Mouse (Mus musculus) midbrain, embryonic 11.5 days (tissue): ENCODE results near the gene Slc7a5. TPM values are rescaled to one million over a fixed set of nuclear protein-coding genes. Genes with fewer than 3 reads are reported as not detected.

Source experiments
- ATAC-seq: fragments of 200-750 bp; cut with Nextera tagmentation; 2 replicates; pipeline ENCODE4 v1.8.0; 2017; ENCODE audit warnings: moderate TSS enrichment, moderate library complexity; ENCODE audit not compliant: low FRiP score
- DNase-seq: peaks from one replicate; pipeline ENCODE4 v3.0.0; 2015; ENCODE audit warnings: low spot score; ENCODE audit errors: missing footprints
- H3K27ac ChIP-seq: fragments of 300-500 bp; sonication (generic); 2 replicates; pipeline ENCODE4 v1.5.1; 2014; ENCODE audit warnings: low read depth, low read length
- H3K27me3 ChIP-seq: fragments of 300-500 bp; sonication (generic); 2 replicates; pipeline ENCODE4 v1.6.1; 2014; ENCODE audit warnings: mild to moderate bottlenecking, low read length, moderate library complexity, mixed read lengths; ENCODE audit not compliant: control insufficient read depth, insufficient read depth
- H3K36me3 ChIP-seq: fragments of 300-500 bp; sonication (generic); 2 replicates; pipeline ENCODE4 v1.6.1; 2014; ENCODE audit warnings: mild to moderate bottlenecking, low read length, moderate library complexity, mixed read lengths; ENCODE audit not compliant: control insufficient read depth, insufficient read depth
- H3K4me1 ChIP-seq: fragments of 300-500 bp; sonication (generic); 2 replicates; pipeline ENCODE4 v1.6.1; 2014; ENCODE audit warnings: low read length; ENCODE audit not compliant: control insufficient read depth, insufficient read depth
- H3K4me2 ChIP-seq: fragments of 300-500 bp; sonication (generic); 2 replicates; pipeline ENCODE4 v1.6.1; 2014; ENCODE audit warnings: mild to moderate bottlenecking, moderate library complexity
- H3K4me3 ChIP-seq: fragments of 300-500 bp; sonication (generic); 2 replicates; pipeline ENCODE4 v1.5.1; 2014; ENCODE audit warnings: low read depth, low read length
- H3K9ac ChIP-seq: fragments of 300-500 bp; sonication (generic); 2 replicates; pipeline ENCODE4 v1.6.1; 2014; ENCODE audit warnings: low read length
- H3K9me3 ChIP-seq: fragments of 300-500 bp; sonication (generic); 2 replicates; pipeline ENCODE4 v1.6.1; 2016; ENCODE audit warnings: low read length; ENCODE audit not compliant: control insufficient read depth
- WGBS: fragments of 180-500 bp; shearing (Covaris S2); extraction: QIAGEN DNeasy Blood & Tissue Kit; methylation state at CpG from one replicate; pipeline ENCODE4 v1.1.7; 2014; 5-methylcytosine and 5-hydroxymethylcytosine counted together
- polyA plus RNA-seq: library from polyadenylated mRNA; unstranded; fragments of >200 nt; fragmentation: Nextera tagmentation; extraction: Ambion mirVana; gene quantifications from 2 replicates; pipeline ENCODE4 v1.2.1, GENCODE M21; 2014

Gene Slc7a5
- polyA plus RNA-seq, 1 experiment from 2014 or later: 36.5 TPM

DNA sequence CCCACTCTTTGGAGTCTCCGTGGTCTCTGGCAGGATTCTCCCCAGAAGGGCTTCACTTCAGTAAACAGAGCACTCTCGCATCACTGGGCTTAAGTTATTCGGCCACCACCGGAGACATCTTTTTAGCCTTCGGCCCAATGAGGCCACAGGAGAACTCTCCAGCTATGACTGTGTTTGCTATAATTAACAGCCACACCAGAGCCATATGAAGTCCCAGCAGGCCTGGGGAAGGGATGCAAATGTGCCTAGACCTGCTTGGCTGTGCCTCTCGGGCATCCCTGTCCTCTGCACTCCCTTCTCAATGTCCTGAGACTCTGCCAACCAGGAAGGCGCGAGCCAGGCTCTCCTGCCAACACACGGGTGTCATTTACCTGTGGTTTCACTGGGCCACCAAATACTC, 50.2 kb downstream of the Slc7a5 start:
- H3K4me1 ChIP-seq: peaks cover 2% of the 10 kb centered on the region; the same call in 1 of the 2 replicates
- no peak overlapping the region for H3K9ac ChIP-seq
- ATAC-seq (no peak), DNase-seq (no peak)
- no peaks in the 10 kb centered on the region for H3K27me3 ChIP-seq
- 60% methylated on average over 9 of the region's 9 CpGs for WGBS
- no peaks in the 10 kb centered on the region for H3K36me3 ChIP-seq
- H3K9me3 ChIP-seq: no peaks in the 10 kb centered on the region
- H3K4me3 ChIP-seq: no peak overlapping the region
- H3K27ac ChIP-seq: no peak overlapping the region
- H3K4me2 ChIP-seq: no peak overlapping the region

DNA sequence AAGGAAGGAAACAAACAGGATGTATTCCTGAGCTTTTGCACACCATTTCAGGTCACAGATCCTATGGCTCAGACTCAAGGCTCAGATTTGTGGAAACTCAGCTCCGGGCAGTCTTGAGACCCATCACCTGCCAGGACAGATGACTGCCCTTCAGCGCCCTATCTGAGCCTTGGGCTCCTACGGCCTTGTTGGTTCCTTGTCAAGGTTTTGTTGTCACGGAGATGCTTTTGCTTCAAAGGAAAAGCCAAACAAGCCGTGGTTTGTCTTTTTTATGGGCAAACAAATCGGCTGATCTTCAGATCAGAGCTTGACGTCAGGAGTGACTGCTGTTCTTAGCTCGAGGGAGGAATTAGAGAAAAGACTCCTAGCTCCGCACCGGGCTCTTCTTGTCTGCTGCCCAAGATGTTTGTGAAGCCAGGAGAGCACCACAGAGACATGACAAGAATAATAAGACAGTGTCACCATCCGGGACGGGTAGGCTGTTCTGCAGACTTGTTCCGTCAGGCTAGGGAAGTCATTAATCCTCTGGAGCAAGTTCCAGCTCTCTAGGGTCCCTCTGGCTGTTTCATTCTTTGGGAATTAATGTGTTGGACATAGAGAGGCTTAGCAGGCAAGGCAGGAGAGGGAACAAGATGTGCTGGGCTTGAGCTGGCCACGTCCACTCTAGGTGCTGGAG, 51.3 kb downstream of the Slc7a5 start:
- no peak overlapping the region for H3K9ac ChIP-seq
- ATAC-seq (no peak), DNase-seq (no peak)
- H3K9me3 ChIP-seq: no peaks in the 10 kb centered on the region
- WGBS: 86% methylated on average over 14 of the region's 14 CpGs
- H3K4me2 ChIP-seq: no peak overlapping the region
- peaks cover 2% of the 10 kb centered on the region for H3K4me1 ChIP-seq
- H3K36me3 ChIP-seq: no peaks in the 10 kb centered on the region
- no peaks in the 10 kb centered on the region for H3K27me3 ChIP-seq
- no peak overlapping the region for H3K27ac ChIP-seq
- H3K4me3 ChIP-seq: no peak overlapping the region

DNA sequence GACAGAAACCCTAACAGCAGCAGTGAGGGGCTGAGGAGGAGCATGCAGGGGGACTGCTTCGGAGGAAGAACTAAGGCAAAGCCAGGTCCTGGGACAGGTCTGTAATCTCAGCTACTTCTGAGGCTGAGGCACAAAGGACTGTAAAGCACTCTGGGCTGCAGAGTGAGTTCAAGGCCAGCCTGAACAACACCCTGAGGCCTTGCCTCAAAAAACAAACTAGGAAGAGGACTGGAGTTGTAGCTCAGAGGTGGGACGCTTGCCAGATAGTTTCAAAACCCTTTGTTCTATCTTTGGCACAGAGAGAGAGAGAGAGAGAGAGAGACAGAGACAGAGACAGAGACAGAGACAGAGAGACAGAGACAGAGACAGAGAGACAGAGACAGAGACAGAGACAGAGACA, 53.9 kb downstream of the Slc7a5 start:
- Histone ChIP-seq H3K4me1 (peaks cover 11% of the 10 kb centered on the region), H3K27me3 (no peaks in the 10 kb centered on the region), H3K9me3 (no peaks in the 10 kb centered on the region), H3K36me3 (no peaks in the 10 kb centered on the region), H3K4me3 (no peak overlapping the region), H3K27ac (no peak overlapping the region), H3K9ac (no peak overlapping the region), H3K4me2 (no peak overlapping the region)
- DNase-seq (no peak), ATAC-seq (no peak)
- WGBS: 89% methylated on average over 2 of the region's 2 CpGs

DNA sequence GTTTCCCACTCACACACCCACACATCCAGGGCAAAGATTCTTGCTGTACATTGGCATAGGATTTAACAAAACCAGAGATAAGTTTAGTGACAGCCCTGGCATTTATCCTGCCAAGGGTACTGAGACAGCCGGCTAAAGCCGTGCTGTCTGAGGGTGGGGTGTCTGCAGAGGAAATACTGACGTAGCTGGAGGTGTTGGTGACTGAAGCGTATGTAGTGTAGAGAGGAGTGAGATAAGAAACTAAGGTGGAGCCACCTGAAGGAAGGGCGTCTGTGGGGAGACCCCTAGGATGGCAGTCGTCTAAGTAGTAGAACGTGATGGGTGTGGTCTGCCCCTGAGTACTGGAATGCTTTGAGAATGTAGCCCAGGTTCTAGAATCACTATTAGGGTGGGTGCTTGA, 55.0 kb downstream of the Slc7a5 start:
- no peak overlapping the region for H3K4me3 ChIP-seq
- H3K4me2 ChIP-seq: no peak overlapping the region
- H3K27ac ChIP-seq: no peak overlapping the region
- no peak overlapping the region for H3K9ac ChIP-seq
- H3K9me3 ChIP-seq: no peaks in the 10 kb centered on the region
- H3K36me3 ChIP-seq: no peaks in the 10 kb centered on the region
- DNase-seq (no peak), ATAC-seq (no peak)
- H3K4me1 ChIP-seq: peaks cover 11% of the 10 kb centered on the region
- 63% methylated on average over 7 of the region's 7 CpGs for WGBS
- no peaks in the 10 kb centered on the region for H3K27me3 ChIP-seq

DNA sequence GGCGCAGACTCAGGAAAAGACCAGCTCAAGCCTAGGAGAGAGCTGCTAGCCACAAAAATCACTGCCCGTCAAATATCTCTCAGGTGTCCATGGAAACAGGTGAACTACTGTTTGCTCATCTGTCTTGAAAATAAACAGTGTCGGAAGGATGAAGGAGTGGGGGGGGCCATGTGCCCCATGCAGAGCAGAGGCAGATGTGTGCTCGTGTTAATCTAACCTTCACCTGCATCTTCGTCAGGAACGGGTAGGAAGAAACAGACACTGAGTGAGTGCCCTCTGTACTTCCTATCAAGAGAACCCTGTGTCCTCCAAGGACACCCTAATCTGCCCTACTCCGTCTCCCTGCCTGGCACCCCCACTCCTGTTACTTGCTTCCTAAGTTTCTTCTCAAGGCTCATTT, 55.8 kb downstream of the Slc7a5 start:
- Histone ChIP-seq H3K36me3 (no peaks in the 10 kb centered on the region), H3K9me3 (no peaks in the 10 kb centered on the region), H3K27ac (no peak overlapping the region), H3K4me3 (no peak overlapping the region), H3K27me3 (no peaks in the 10 kb centered on the region), H3K4me2 (no peak overlapping the region), H3K9ac (no peak overlapping the region), H3K4me1 (peaks cover 9% of the 10 kb centered on the region)
- DNase-seq: no peak
- WGBS: 42% methylated on average over 7 of the region's 7 CpGs
- ATAC-seq: no peak

DNA sequence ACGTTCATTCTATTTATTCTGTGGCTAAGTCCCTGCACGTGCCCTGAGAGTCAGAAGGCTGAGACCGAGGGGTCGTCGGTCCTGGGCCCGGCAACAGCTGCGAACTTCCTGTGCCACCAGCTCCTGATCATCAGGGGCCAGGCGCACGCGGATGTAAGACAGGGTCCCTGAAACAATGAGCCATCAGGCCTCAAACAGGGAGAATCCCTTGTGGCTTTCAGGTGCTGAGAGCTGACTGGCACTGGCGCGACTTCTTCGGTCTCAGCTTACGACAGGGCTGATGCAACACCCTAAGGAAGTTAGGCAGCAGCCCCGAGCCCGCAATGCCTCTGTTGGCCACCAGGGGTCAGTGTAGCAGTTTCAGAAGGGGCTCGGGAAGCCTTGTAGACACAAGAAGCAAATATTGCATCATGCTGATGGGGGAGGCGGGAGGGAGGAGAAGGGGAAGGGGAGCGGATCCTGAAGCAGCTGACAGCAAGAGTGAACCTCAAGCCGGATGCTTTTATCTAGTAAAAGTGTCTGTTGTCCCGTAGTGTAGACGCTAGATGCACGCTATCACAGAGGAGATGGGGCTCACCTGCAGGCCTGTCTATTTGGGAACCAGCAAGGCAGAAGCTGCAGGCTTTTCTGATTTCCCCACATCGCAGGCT, 56.5 kb downstream of the Slc7a5 start:
- Histone ChIP-seq H3K4me3 (peak overlapping the region; percentile 13; the same call in 1 of the 2 replicates), H3K4me1 (peaks cover 9% of the 10 kb centered on the region), H3K9me3 (no peaks in the 10 kb centered on the region), H3K27ac (peak overlapping the region; percentile 20; the same call in 1 of the 2 replicates), H3K27me3 (no peaks in the 10 kb centered on the region), H3K36me3 (no peaks in the 10 kb centered on the region), H3K9ac (peak overlapping the region; percentile 61), H3K4me2 (peak overlapping the region; percentile 49)
- ATAC-seq (peak; percentile 80), DNase-seq (peak; percentile 100)
- 6% methylated on average over 24 of the region's 24 CpGs for WGBS

DNA sequence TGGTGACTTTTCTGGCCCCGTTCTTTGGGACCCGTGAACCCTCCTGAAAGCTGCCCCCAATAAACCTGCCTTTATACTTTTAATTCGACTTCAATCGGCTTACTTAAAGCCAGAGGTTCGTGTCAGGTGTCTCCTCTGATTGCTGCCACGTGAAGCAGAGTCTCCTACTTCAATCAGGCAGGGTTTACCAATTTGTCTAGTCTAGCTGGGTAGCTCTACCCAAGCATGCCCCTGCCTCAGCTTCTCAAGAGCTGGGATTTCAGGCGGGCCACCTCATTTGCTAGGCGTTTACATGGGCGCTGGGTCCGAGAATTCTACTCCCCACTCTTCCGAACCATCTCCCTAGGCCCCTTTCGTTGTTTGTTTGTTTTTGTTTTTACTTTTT, 57.1 kb downstream of the Slc7a5 start:
- H3K4me1 ChIP-seq: peaks cover 9% of the 10 kb centered on the region
- DNase-seq (no peak), ATAC-seq (0 out of 2 replicates have a peak, but pooled peaks have one; percentile 12)
- H3K9me3 ChIP-seq: no peaks in the 10 kb centered on the region
- H3K4me2 ChIP-seq: peak overlapping the region; percentile 49
- WGBS: 38% methylated on average over 12 of the region's 12 CpGs
- peak overlapping the region; percentile 13; the same call in 1 of the 2 replicates for H3K4me3 ChIP-seq
- no peaks in the 10 kb centered on the region for H3K36me3 ChIP-seq
- peak overlapping the region; percentile 20; the same call in 1 of the 2 replicates for H3K27ac ChIP-seq
- H3K9ac ChIP-seq: peak overlapping the region; percentile 61
- no peaks in the 10 kb centered on the region for H3K27me3 ChIP-seq

DNA sequence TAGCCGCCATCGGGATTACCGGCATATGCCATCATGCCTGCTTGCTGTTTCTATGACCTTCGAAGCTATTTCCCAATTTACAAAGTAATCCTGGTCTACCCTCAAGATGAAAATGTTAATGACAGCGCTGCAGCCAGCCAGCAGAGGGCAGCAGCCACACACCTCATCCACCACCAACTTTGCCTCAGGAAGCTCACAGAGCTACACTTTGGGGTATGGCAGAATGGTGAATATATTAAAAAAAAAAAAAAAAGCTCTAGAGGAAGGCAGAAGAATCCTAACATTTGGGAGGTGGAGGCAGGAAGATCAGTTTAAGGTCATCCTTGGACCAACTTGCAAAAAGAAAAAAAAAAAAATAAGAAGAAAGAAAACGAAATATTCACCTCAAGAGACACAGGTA, 57.5 kb downstream of the Slc7a5 start:
- no peaks in the 10 kb centered on the region for H3K36me3 ChIP-seq
- H3K27me3 ChIP-seq: no peaks in the 10 kb centered on the region
- 14% methylated on average over 6 of the region's 6 CpGs for WGBS
- no peak overlapping the region for H3K27ac ChIP-seq
- no peak overlapping the region for H3K4me3 ChIP-seq
- H3K9me3 ChIP-seq: no peaks in the 10 kb centered on the region
- no peak overlapping the region for H3K4me2 ChIP-seq
- no peak overlapping the region for H3K9ac ChIP-seq
- peaks cover 9% of the 10 kb centered on the region for H3K4me1 ChIP-seq
- DNase-seq: peak; percentile 96
- ATAC-seq: 0 out of 2 replicates have a peak, but pooled peaks have one; percentile 13

DNA sequence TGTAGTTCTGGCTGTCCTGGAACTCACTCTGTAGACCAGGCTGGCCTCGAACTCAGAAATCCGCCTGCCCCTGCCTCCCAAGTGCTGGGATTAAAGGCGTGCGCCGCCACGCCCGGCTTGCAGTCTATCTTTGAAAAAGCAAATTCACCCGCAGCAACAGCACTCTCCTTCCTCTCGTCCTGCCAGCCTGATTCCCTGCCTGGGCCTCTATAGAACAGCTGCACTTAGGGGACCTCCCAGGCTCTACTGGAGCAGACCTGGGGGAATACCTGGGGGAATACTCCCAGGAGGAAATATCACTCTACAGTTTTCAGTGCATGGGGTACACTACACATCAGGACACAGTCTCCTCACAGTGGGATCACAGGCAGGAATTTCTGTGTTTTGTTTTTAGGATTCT, 58.2 kb downstream of the Slc7a5 start:
- peaks cover 9% of the 10 kb centered on the region for H3K4me1 ChIP-seq
- no peaks in the 10 kb centered on the region for H3K9me3 ChIP-seq
- ATAC-seq (no peak), DNase-seq (no peak)
- WGBS: 70% methylated on average over 9 of the region's 9 CpGs
- H3K27ac ChIP-seq: no peak overlapping the region
- no peak overlapping the region for H3K9ac ChIP-seq
- no peak overlapping the region for H3K4me3 ChIP-seq
- H3K27me3 ChIP-seq: no peaks in the 10 kb centered on the region
- H3K36me3 ChIP-seq: no peaks in the 10 kb centered on the region
- no peak overlapping the region for H3K4me2 ChIP-seq
